Mouse (Mus musculus): ENCODE data around the gene Gpr141. TPM values are rescaled to one million over a fixed set of nuclear protein-coding genes. Genes with fewer than 3 reads are reported as not detected.

Gene Gpr141
- total RNA-seq (2023): 100 to 1,000 TPM; 170 to 211 TPM

GRCm38 (mm10) chr13:19824071-19824470, at the start of gene Gpr141:
Gene Gpr141 (minus strand): TSS chr13:19824257.

Other genes starting within 250 kb of the Gpr141 start
- gene Epdr1, start 204.3 kb downstream of the Gpr141 start, total RNA-seq (2023): not detected
- gene Sfrp4, start 201.2 kb downstream of the Gpr141 start, total RNA-seq (2023): not detected
- not detected for gene Nme8, start 126.5 kb downstream of the Gpr141 start, total RNA-seq (2023)

Measured in monocyte, adult 59 days (primary cell).